Mouse (Mus musculus) limb, embryonic 11.5 days (tissue): Measurements from ENCODE around the gene Cma1. TPM values are rescaled to one million over a fixed set of nuclear protein-coding genes. Genes with fewer than 3 reads are reported as not detected.

ENCODE experiments used
- ATAC-seq: fragments of 200-750 bp; cut with Nextera tagmentation; 2 replicates; pipeline ENCODE4 v1.8.0; 2017; ENCODE audit warnings: low read depth; ENCODE audit not compliant: insufficient number of reproducible peaks, low FRiP score, low TSS enrichment
- DNase-seq: peaks from one replicate; pipeline ENCODE4 v3.0.0-alpha.2; 2015; ENCODE audit warnings: low spot score
- H3K27ac ChIP-seq: fragments of 300-500 bp; sonication (generic); replicated peaks from 2 replicates; pipeline ENCODE4 v1.5.1; 2014; ENCODE audit warnings: low read depth, mild to moderate bottlenecking, low read length
- H3K27me3 ChIP-seq: fragments of 300-500 bp; sonication (generic); 2 replicates; pipeline ENCODE4 v1.6.1; 2014; ENCODE audit warnings: mild to moderate bottlenecking, low read length, mixed read lengths; ENCODE audit not compliant: control insufficient read depth, insufficient read depth
- H3K36me3 ChIP-seq: fragments of 300-500 bp; sonication (generic); 2 replicates; pipeline ENCODE4 v1.6.1; 2014; ENCODE audit warnings: mild to moderate bottlenecking, low read length, moderate library complexity, mixed read lengths; ENCODE audit not compliant: control insufficient read depth, insufficient read depth
- H3K4me1 ChIP-seq: fragments of 300-500 bp; sonication (generic); 2 replicates; pipeline ENCODE4 v1.6.1; 2014; ENCODE audit warnings: low read length, mixed read lengths; ENCODE audit not compliant: control insufficient read depth, insufficient read depth
- H3K4me2 ChIP-seq: fragments of 300-500 bp; sonication (generic); 2 replicates; pipeline ENCODE4 v1.6.1; 2014; ENCODE audit warnings: low read depth, mild to moderate bottlenecking, moderate library complexity; ENCODE audit not compliant: severe bottlenecking
- H3K4me3 ChIP-seq: fragments of 300-500 bp; sonication (generic); 2 replicates; pipeline ENCODE4 v1.5.1; 2014; ENCODE audit warnings: low read depth, low read length
- H3K9ac ChIP-seq: fragments of 300-500 bp; sonication (generic); 2 replicates; pipeline ENCODE4 v1.6.1; 2014; ENCODE audit warnings: mild to moderate bottlenecking, low read length
- H3K9me3 ChIP-seq: fragments of 300-500 bp; sonication (generic); 2 replicates; pipeline ENCODE4 v1.6.1; 2016; ENCODE audit warnings: low read length; ENCODE audit not compliant: control insufficient read depth
- WGBS: fragments of 180-500 bp; shearing (Covaris S2); extraction: QIAGEN DNeasy Blood & Tissue Kit; methylation state at CpG from one replicate; pipeline ENCODE4 v1.1.7; 2014; 5-methylcytosine and 5-hydroxymethylcytosine counted together
- polyA plus RNA-seq: library from polyadenylated mRNA; unstranded; fragments of >200 nt; fragmentation: Nextera tagmentation; extraction: Ambion mirVana; gene quantifications from 2 replicates; pipeline ENCODE4 v1.2.1, GENCODE M21; 2014

Cma1 gene
- polyA plus RNA-seq, 1 experiment from 2014 or later: not detected

DNA sequence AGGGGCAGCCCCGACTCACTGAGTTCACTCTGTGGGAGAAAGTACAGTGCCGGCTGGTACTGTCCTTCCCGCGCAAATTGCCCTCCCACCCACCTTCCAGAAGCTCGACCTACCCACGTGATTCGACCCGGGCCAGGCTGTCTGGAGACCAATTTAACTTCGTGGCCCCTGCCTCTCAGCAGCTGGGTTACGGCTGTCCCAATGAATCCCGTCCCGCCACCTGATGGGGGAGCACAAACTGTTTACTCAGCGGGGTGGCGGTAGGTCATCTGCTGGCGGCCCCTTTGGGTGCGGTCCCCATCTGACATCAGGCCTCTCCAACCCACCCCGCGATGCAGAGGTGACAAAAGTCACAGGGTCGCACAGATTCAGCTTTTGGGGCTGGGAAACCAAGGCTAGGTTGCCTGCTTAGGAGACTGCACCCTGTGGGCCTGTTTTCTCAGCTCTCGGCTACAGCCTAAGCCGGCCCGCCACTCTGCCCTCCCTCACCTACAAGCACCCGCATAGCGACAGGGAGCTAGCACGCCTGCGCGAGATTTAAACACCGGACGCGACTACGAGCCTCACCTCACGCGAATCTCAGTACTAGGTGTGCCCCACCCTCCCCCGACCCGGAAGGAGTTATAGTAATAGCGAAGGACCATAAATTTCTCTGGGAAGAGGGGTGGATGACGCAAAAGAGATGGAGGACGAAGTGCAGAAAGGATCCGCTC, 44.6 kb downstream of the Cma1 start, which contains the start of gene Sdr39u1:
Gene Sdr39u1, minus strand, starts transcription at position 593 of the 713 bp plus-strand sequence.
- WGBS: 1% methylated on average over 39 of the region's 39 CpGs
- peak; percentile 90 for DNase-seq

DNA sequence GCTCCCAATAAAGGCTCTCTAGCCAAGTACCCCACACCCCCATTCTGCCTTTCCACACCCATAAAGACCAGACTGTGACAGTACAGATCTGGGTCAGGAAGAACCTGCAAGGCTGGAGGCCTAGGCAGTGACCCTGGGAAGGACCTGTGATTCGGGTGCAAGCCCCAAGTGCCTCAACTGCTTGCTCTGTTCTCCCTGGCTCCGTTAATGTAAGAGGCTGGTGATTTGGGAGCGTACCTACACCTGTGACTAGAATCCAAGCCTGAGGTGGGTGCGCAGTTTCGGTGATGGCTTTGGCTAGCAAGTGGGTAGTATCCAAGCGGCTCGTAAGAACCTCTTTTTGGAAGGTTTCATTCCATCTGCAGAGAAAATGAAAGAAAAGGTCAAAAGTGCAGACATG, 45.5 kb downstream of the Cma1 start:
- Histone ChIP-seq H3K4me3 (no peak overlapping the region), H3K4me2 (peak overlapping the region; percentile 67; the same call in 1 of the 2 replicates), H3K27ac (no peak overlapping the region)

More for the DNA sequence above, 44.6 kb downstream of the Cma1 start, which contains the start of gene Sdr39u1:
- H3K4me1 ChIP-seq: peaks cover 14% of the 10 kb centered on the region; the same call in 1 of the 2 replicates
- H3K4me3 ChIP-seq: peak within 1 kb of the TSS; percentile 40
- no peaks in the 10 kb centered on the region for H3K27me3 ChIP-seq
- peak; percentile 87 for ATAC-seq
- peak within 1 kb of the TSS; percentile 67 for H3K4me2 ChIP-seq
- peak within 1 kb of the TSS; percentile 75 for H3K27ac ChIP-seq
- no peaks in the 10 kb centered on the region for H3K9me3 ChIP-seq
- peaks cover 24% of the 10 kb centered on the region for H3K36me3 ChIP-seq
- H3K9ac ChIP-seq: peak within 1 kb of the TSS; percentile 73

DNA sequence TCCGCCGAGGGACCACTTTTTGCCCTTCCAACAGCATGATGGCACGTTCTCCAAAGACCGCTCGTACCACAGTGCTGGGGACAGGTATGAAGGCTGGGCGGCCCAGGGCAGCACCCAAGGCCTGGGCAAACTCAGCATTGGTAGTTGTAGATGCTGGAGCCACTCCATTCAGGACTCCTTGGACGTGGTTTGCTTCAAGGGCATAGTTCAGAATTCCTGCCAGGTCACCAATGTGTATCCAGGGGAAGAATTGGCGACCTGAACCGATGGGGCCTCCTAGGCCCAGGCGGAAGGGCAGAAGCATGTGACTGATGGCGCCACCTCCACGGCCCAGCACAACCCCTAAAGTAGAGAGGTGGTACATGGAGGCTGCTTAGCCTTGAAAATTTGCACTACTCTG, 46.8 kb downstream of the Cma1 start:
- WGBS: 97% methylated on average over 12 of the region's 12 CpGs
- no peak for ATAC-seq
- Histone ChIP-seq H3K27ac (no peak overlapping the region), H3K27me3 (no peaks in the 10 kb centered on the region), H3K4me1 (peaks cover 14% of the 10 kb centered on the region; the same call in 1 of the 2 replicates), H3K4me2 (no peak overlapping the region), H3K9me3 (no peaks in the 10 kb centered on the region), H3K4me3 (no peak overlapping the region), H3K36me3 (peaks cover 33% of the 10 kb centered on the region), H3K9ac (no peak overlapping the region)
- no peak for DNase-seq

More for the DNA sequence above, 45.5 kb downstream of the Cma1 start:
- Histone ChIP-seq H3K9ac (peak overlapping the region; percentile 37; the same call in 1 of the 2 replicates), H3K9me3 (no peaks in the 10 kb centered on the region), H3K4me1 (peaks cover 14% of the 10 kb centered on the region; the same call in 1 of the 2 replicates), H3K36me3 (peaks cover 33% of the 10 kb centered on the region), H3K27me3 (no peaks in the 10 kb centered on the region)
- no peak for DNase-seq
- no peak for ATAC-seq
- 87% methylated on average over 7 of the region's 7 CpGs for WGBS

Other genes with a start within 250 kb of the Cma1 start
- 2.1 TPM in 2 replicates for gene Tgm1, start 230.7 kb downstream of the Cma1 start, polyA plus RNA-seq
- gene Rabggta, start 222.4 kb downstream of the Cma1 start, polyA plus RNA-seq: 20.0 and 20.2 TPM in 2 replicates
- 65.9 and 72.8 TPM in 2 replicates for gene Dhrs1, start 199.0 kb downstream of the Cma1 start, polyA plus RNA-seq
- 55.5 and 56.7 TPM in 2 replicates for gene Nop9, start 199.0 kb downstream of the Cma1 start, polyA plus RNA-seq
- gene Cideb, start 186.2 kb downstream of the Cma1 start, polyA plus RNA-seq: 0.37 TPM in 1 of 2 replicates, not detected in the other
- gene Ltb4r2, start 183.2 kb downstream of the Cma1 start, polyA plus RNA-seq: 0.39 and 0.68 TPM in 2 replicates
- 0.17 TPM in 1 of 2 replicates, not detected in the other for gene Ltb4r1, start 178.7 kb downstream of the Cma1 start, polyA plus RNA-seq
- 13.2 and 15.0 TPM in 2 replicates for gene Adcy4, start 160.6 kb downstream of the Cma1 start, polyA plus RNA-seq
- 26.3 and 30.8 TPM in 2 replicates for gene Ripk3, start 155.8 kb downstream of the Cma1 start, polyA plus RNA-seq
- gene Nfatc4, start 121.5 kb downstream of the Cma1 start, polyA plus RNA-seq: 105 and 106 TPM in 2 replicates
- 21.6 and 24.7 TPM in 2 replicates for gene Nynrin, start 90.7 kb downstream of the Cma1 start, polyA plus RNA-seq
- gene Cbln3, start 60.3 kb downstream of the Cma1 start, polyA plus RNA-seq: 0.11 and 0.27 TPM in 2 replicates
- gene Khnyn, start 59.7 kb downstream of the Cma1 start, polyA plus RNA-seq: 17.4 and 18.4 TPM in 2 replicates
- gene Sdr39u1, start 44.4 kb downstream of the Cma1 start, polyA plus RNA-seq: 67.2 and 70.2 TPM in 2 replicates
- not detected in 2 replicates for gene Cma2, start 6.3 kb upstream of the Cma1 start, polyA plus RNA-seq
- not detected in 2 replicates for gene Mcpt1, start 73.3 kb upstream of the Cma1 start, polyA plus RNA-seq
- gene Mcpt9, start 85.8 kb upstream of the Cma1 start, polyA plus RNA-seq: not detected in 2 replicates
- not detected in 2 replicates for gene Mcpt2, start 97.4 kb upstream of the Cma1 start, polyA plus RNA-seq
- not detected in 2 replicates for gene Mcpt4, start 117.6 kb upstream of the Cma1 start, polyA plus RNA-seq
- gene Mcpt8, start 140.6 kb upstream of the Cma1 start, polyA plus RNA-seq: not detected in 2 replicates
- not detected in 2 replicates for gene Ctsg, start 157.9 kb upstream of the Cma1 start, polyA plus RNA-seq
- gene Gzme, start 175.9 kb upstream of the Cma1 start, polyA plus RNA-seq: not detected in 2 replicates
- gene Gzmd, start 187.9 kb upstream of the Cma1 start, polyA plus RNA-seq: not detected in 2 replicates
- not detected in 2 replicates for gene Gzmg, start 214.9 kb upstream of the Cma1 start, polyA plus RNA-seq
- not detected in 2 replicates for gene Gzmn, start 229.9 kb upstream of the Cma1 start, polyA plus RNA-seq